Mouse (Mus musculus): ENCODE results near the gene Stx6.

DNA sequence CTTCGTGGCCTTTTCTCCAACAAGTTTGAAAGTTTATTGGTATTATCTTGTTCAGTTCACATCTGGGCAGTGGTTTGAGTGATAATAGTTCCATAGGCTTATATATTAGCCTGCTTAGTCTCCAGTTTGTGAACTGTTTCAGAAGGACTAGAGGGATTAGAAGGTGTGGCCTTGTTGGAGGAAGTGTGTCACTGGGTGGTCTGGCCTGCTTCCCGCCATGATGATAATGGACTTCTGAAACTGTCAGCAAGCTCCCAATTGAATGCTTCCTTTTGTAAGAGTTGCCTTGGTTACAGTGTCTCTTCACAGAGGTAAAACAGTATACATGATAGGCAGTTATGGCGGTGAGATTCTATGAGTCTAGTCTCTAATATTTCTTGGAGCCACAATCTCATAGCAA is 9.1 kb upstream of the Stx6 start:
- TF ChIP-seq CTCF (conservative IDR thresholded peaks at IDR 0.05; ENCODE audit: insufficient read depth, insufficient read length, low read depth, low read length) (no peak), POLR2A (IDR thresholded peaks at IDR 0.05; ENCODE audit: low read depth, low read length) (no peak)
